Mouse (Mus musculus): ENCODE measurements at regions not wholly inside any gene's neighbourhood (a gene's known extent, or its start where the extent isn't known, plus 50 kb on each side); places are given as distances from the start of the nearest gene placed in this dataset.
A peak's percentile ranks its signal among the peaks of the same experiment; 100 is the strongest.

- peak in 1 of 2 experiments; percentile 6 for DNase-seq
Observed at GRCm38 (mm10) chrX:21828975-21829374, 84.1 kb upstream of the Gm28269 start.

GRCm38 (mm10) chrX:21809212-21809611 lies 64.3 kb upstream of the Gm28269 start:
- peak in 1 of 2 experiments; percentile 1 for DNase-seq

- DNase-seq = no peak
Observed at GRCm38 (mm10) chrX:21801834-21802233, 56.9 kb upstream of the Gm28269 start.

Data from layer of hippocampus, postnatal 36 days (tissue).